Mouse (Mus musculus): ENCODE results near the gene Shisa2. TPM values are rescaled to one million over a fixed set of nuclear protein-coding genes. Genes with fewer than 3 reads are reported as not detected.
A peak's percentile ranks its signal among the peaks of the same experiment; 100 is the strongest.
"Not testable (repeated sequence)": the region's sequence is repeated elsewhere in the genome, so short reads cannot be mapped to it uniquely, and the experiment has no call there.

Gene Shisa2
- polyA plus RNA-seq, 1 experiment from 2014 or later: 5.4 TPM

GRCm38 (mm10) chr14:59604002-59604645, 21.0 kb upstream of the Shisa2 start:
- ATAC-seq (ENCODE audit: low FRiP score, low TSS enrichment) (no peak), DNase-seq (peak; percentile 62)
- 65% methylated on average over 5 of the region's 5 CpGs for WGBS
- no peaks in the 10 kb centered on the region for H3K36me3 ChIP-seq (ENCODE audit: control insufficient read depth, insufficient read depth, low read length)
- no peak overlapping the region for H3K9ac ChIP-seq (replicated peaks; ENCODE audit: low read length)
- no peaks in the 10 kb centered on the region for H3K9me3 ChIP-seq (ENCODE audit: control insufficient read depth, low read length)
- H3K27ac ChIP-seq (replicated peaks; ENCODE audit: low read depth, low read length): no peak overlapping the region
- H3K4me2 ChIP-seq (ENCODE audit: low read length): no peak overlapping the region
- H3K4me3 ChIP-seq (replicated peaks; ENCODE audit: low read depth, low read length): no peak overlapping the region
- H3K27me3 ChIP-seq (ENCODE audit: control insufficient read depth, insufficient read depth, low read length): no peaks in the 10 kb centered on the region
- H3K4me1 ChIP-seq (ENCODE audit: control insufficient read depth, insufficient read depth, low read length): no peaks in the 10 kb centered on the region

- Histone ChIP-seq H3K9ac (replicated peaks; ENCODE audit: low read length) (no peak overlapping the region), H3K36me3 (ENCODE audit: control insufficient read depth, insufficient read depth, low read length) (no peaks in the 10 kb centered on the region), H3K4me1 (ENCODE audit: control insufficient read depth, insufficient read depth, low read length) (no peaks in the 10 kb centered on the region), H3K27ac (replicated peaks; ENCODE audit: low read depth, low read length) (no peak overlapping the region), H3K27me3 (ENCODE audit: control insufficient read depth, insufficient read depth, low read length) (no peaks in the 10 kb centered on the region), H3K4me2 (ENCODE audit: low read length) (no peak overlapping the region), H3K4me3 (replicated peaks; ENCODE audit: low read depth, low read length) (no peak overlapping the region), H3K9me3 (ENCODE audit: control insufficient read depth, low read length) (no peaks in the 10 kb centered on the region)
- DNase-seq (peak; percentile 87), ATAC-seq (ENCODE audit: low FRiP score, low TSS enrichment) (no peak; the same call in 1 of the 2 replicates)
- 20% methylated on average over 5 of the region's 5 CpGs for WGBS
Measured at GRCm38 (mm10) chr14:59605671-59606353, 19.3 kb upstream of the Shisa2 start.

- no peak overlapping the region for H3K27ac ChIP-seq (replicated peaks; ENCODE audit: low read depth, low read length)
- H3K9ac ChIP-seq (replicated peaks; ENCODE audit: low read length): no peak overlapping the region
- no peaks in the 10 kb centered on the region for H3K36me3 ChIP-seq (ENCODE audit: control insufficient read depth, insufficient read depth, low read length)
- H3K4me3 ChIP-seq (replicated peaks; ENCODE audit: low read depth, low read length): no peak overlapping the region
- H3K4me2 ChIP-seq (ENCODE audit: low read length): no peak overlapping the region
- no peaks in the 10 kb centered on the region for H3K27me3 ChIP-seq (ENCODE audit: control insufficient read depth, insufficient read depth, low read length)
- ATAC-seq (ENCODE audit: low FRiP score, low TSS enrichment): no peak
- no peak for DNase-seq
- no peaks in the 10 kb centered on the region for H3K4me1 ChIP-seq (ENCODE audit: control insufficient read depth, insufficient read depth, low read length)
- no peaks in the 10 kb centered on the region for H3K9me3 ChIP-seq (ENCODE audit: control insufficient read depth, low read length)
- WGBS: 66% methylated on average over 3 of the region's 3 CpGs
Measured at GRCm38 (mm10) chr14:59607021-59607420, 18.1 kb upstream of the Shisa2 start.

GRCm38 (mm10) chr14:59612920-59613625, 12.0 kb upstream of the Shisa2 start:
- WGBS: 55% methylated on average over 14 of the region's 14 CpGs

GRCm38 (mm10) chr14:59614149-59614548, 11.0 kb upstream of the Shisa2 start:
- not testable (repeated sequence) for H3K9me3 ChIP-seq (ENCODE audit: control insufficient read depth, low read length); H3K4me2 ChIP-seq (ENCODE audit: low read length); H3K4me1 ChIP-seq (ENCODE audit: control insufficient read depth, insufficient read depth, low read length); H3K36me3 ChIP-seq (ENCODE audit: control insufficient read depth, insufficient read depth, low read length); H3K9ac ChIP-seq (replicated peaks; ENCODE audit: low read length); DNase-seq; H3K27ac ChIP-seq (replicated peaks; ENCODE audit: low read depth, low read length); ATAC-seq (ENCODE audit: low FRiP score, low TSS enrichment); H3K4me3 ChIP-seq (replicated peaks; ENCODE audit: low read depth, low read length); H3K27me3 ChIP-seq (ENCODE audit: control insufficient read depth, insufficient read depth, low read length)
- WGBS: 83% methylated on average over 3 of the region's 3 CpGs

More at GRCm38 (mm10) chr14:59612920-59613625, 12.0 kb upstream of the Shisa2 start:
- Histone ChIP-seq H3K27ac (replicated peaks; ENCODE audit: low read depth, low read length) (no peak overlapping the region), H3K4me2 (ENCODE audit: low read length) (no peak overlapping the region), H3K4me3 (replicated peaks; ENCODE audit: low read depth, low read length) (no peak overlapping the region), H3K27me3 (ENCODE audit: control insufficient read depth, insufficient read depth, low read length) (no peaks in the 10 kb centered on the region), H3K9ac (replicated peaks; ENCODE audit: low read length) (no peak overlapping the region), H3K9me3 (ENCODE audit: control insufficient read depth, low read length) (no peaks in the 10 kb centered on the region), H3K4me1 (ENCODE audit: control insufficient read depth, insufficient read depth, low read length) (0 out of 2 replicates have a peak, but pooled peaks cover 3% of the 10 kb centered on the region), H3K36me3 (ENCODE audit: control insufficient read depth, insufficient read depth, low read length) (no peaks in the 10 kb centered on the region)
- DNase-seq (peak; percentile 87), ATAC-seq (ENCODE audit: low FRiP score, low TSS enrichment) (no peak)

- Histone ChIP-seq H3K9me3 (ENCODE audit: control insufficient read depth, low read length) (no peaks in the 10 kb centered on the region), H3K4me1 (ENCODE audit: control insufficient read depth, insufficient read depth, low read length) (0 out of 2 replicates have a peak, but pooled peaks cover 3% of the 10 kb centered on the region), H3K9ac (replicated peaks; ENCODE audit: low read length) (no peak overlapping the region), H3K36me3 (ENCODE audit: control insufficient read depth, insufficient read depth, low read length) (no peaks in the 10 kb centered on the region), H3K4me3 (replicated peaks; ENCODE audit: low read depth, low read length) (no peak overlapping the region), H3K27me3 (ENCODE audit: control insufficient read depth, insufficient read depth, low read length) (no peaks in the 10 kb centered on the region), H3K4me2 (ENCODE audit: low read length) (no peak overlapping the region), H3K27ac (replicated peaks; ENCODE audit: low read depth, low read length) (no peak overlapping the region)
- no peak for ATAC-seq (ENCODE audit: low FRiP score, low TSS enrichment)
- WGBS: 43% methylated on average over 7 of the region's 7 CpGs
- DNase-seq: no peak
Measured at GRCm38 (mm10) chr14:59616802-59617201, 8.3 kb upstream of the Shisa2 start.

- H3K9me3 ChIP-seq (ENCODE audit: control insufficient read depth, low read length): no peaks in the 10 kb centered on the region
- no peaks in the 10 kb centered on the region for H3K36me3 ChIP-seq (ENCODE audit: control insufficient read depth, insufficient read depth, low read length)
- no peak overlapping the region for H3K4me3 ChIP-seq (replicated peaks; ENCODE audit: low read depth, low read length)
- no peak overlapping the region for H3K9ac ChIP-seq (replicated peaks; ENCODE audit: low read length)
- peaks cover 8% of the 10 kb centered on the region; the same call in 1 of the 2 replicates for H3K27me3 ChIP-seq (ENCODE audit: control insufficient read depth, insufficient read depth, low read length)
- ATAC-seq (ENCODE audit: low FRiP score, low TSS enrichment): no peak
- H3K4me1 ChIP-seq (ENCODE audit: control insufficient read depth, insufficient read depth, low read length): peaks cover 7% of the 10 kb centered on the region; the same call in 1 of the 2 replicates
- no peak for DNase-seq
- WGBS: 41% methylated on average over 9 of the region's 9 CpGs
- H3K27ac ChIP-seq (replicated peaks; ENCODE audit: low read depth, low read length): no peak overlapping the region
- peak overlapping the region; percentile 83 for H3K4me2 ChIP-seq (ENCODE audit: low read length)
Measured at GRCm38 (mm10) chr14:59624326-59624885, 702 bp upstream of the Shisa2 start.

- Histone ChIP-seq H3K9ac (replicated peaks; ENCODE audit: low read length) (peak overlapping the region; percentile 58), H3K27ac (replicated peaks; ENCODE audit: low read depth, low read length) (peak overlapping the region; percentile 76), H3K4me3 (replicated peaks; ENCODE audit: low read depth, low read length) (peak overlapping the region; percentile 61), H3K27me3 (ENCODE audit: control insufficient read depth, insufficient read depth, low read length) (peaks cover 8% of the 10 kb centered on the region; the same call in 1 of the 2 replicates), H3K36me3 (ENCODE audit: control insufficient read depth, insufficient read depth, low read length) (0 out of 2 replicates have a peak, but pooled peaks cover 4% of the 10 kb centered on the region), H3K4me1 (ENCODE audit: control insufficient read depth, insufficient read depth, low read length) (peaks cover 7% of the 10 kb centered on the region; the same call in 1 of the 2 replicates), H3K4me2 (ENCODE audit: low read length) (peak overlapping the region; percentile 83), H3K9me3 (ENCODE audit: control insufficient read depth, low read length) (no peaks in the 10 kb centered on the region)
- WGBS: under 1% methylated on average over 50 of the region's 51 CpGs
- peak; percentile 77 for ATAC-seq (ENCODE audit: low FRiP score, low TSS enrichment)
- peak; percentile 83 for DNase-seq
Measured at GRCm38 (mm10) chr14:59625806-59626364, 777 bp downstream of the Shisa2 start.
